Mouse (Mus musculus) stomach, embryonic 14.5 days (tissue): ENCODE data around the gene Glyctk. TPM values are rescaled to one million over a fixed set of nuclear protein-coding genes. Genes with fewer than 3 reads are reported as not detected.

ENCODE experiments used
- ATAC-seq: fragments of 200-750 bp; cut with Nextera tagmentation; 2 replicates; pipeline ENCODE4 v1.8.0; 2017; ENCODE audit warnings: low read depth, moderate TSS enrichment; ENCODE audit not compliant: insufficient number of reproducible peaks, insufficient read depth, low FRiP score
- H3K27ac ChIP-seq: fragments of 300-500 bp; sonication (generic); 2 replicates; pipeline ENCODE4 v1.5.1; 2014; ENCODE audit warnings: mild to moderate bottlenecking, low read length, moderate library complexity, mixed read lengths
- H3K27me3 ChIP-seq: fragments of 300-500 bp; sonication (generic); 2 replicates; pipeline ENCODE4 v1.6.1; 2014; ENCODE audit warnings: low read length, control low read depth, mixed read lengths; ENCODE audit not compliant: control insufficient read depth, insufficient read depth
- H3K36me3 ChIP-seq: fragments of 300-500 bp; sonication (generic); 2 replicates; pipeline ENCODE4 v1.6.1; 2014; ENCODE audit warnings: mild to moderate bottlenecking, control low read depth, low read length, moderate library complexity, mixed read lengths; ENCODE audit not compliant: control insufficient read depth, insufficient read depth
- H3K4me1 ChIP-seq: fragments of 300-500 bp; sonication (generic); 2 replicates; pipeline ENCODE4 v1.6.1; 2014; ENCODE audit warnings: low read length, control low read depth, mixed read lengths; ENCODE audit not compliant: control insufficient read depth, insufficient read depth
- H3K4me2 ChIP-seq: fragments of 300-500 bp; sonication (generic); replicated peaks from 2 replicates; pipeline ENCODE4 v1.6.1; 2014; ENCODE audit warnings: low read depth, low read length, control low read depth
- H3K4me3 ChIP-seq: fragments of 300-500 bp; sonication (generic); 2 replicates; pipeline ENCODE4 v1.5.1; 2014; ENCODE audit warnings: low read depth, low read length, control low read depth
- H3K9ac ChIP-seq: fragments of 300-500 bp; sonication (generic); replicated peaks from 2 replicates; pipeline ENCODE4 v1.6.1; 2014; ENCODE audit warnings: low read depth, mild to moderate bottlenecking, control low read depth, low read length, moderate library complexity, mixed read lengths
- H3K9me3 ChIP-seq: fragments of 300-500 bp; sonication (generic); 2 replicates; pipeline ENCODE4 v1.6.1; 2016; ENCODE audit warnings: low read depth, low read length, control low read depth; ENCODE audit not compliant: control insufficient read depth
- WGBS: fragments of 180-500 bp; shearing (Covaris S2); extraction: QIAGEN DNeasy Blood & Tissue Kit; methylation state at CpG from one replicate; pipeline ENCODE4 v1.1.7; 2014; 5-methylcytosine and 5-hydroxymethylcytosine counted together
- polyA plus RNA-seq: library from polyadenylated mRNA; unstranded; fragments of >200 nt; fragmentation: Nextera tagmentation; extraction: Ambion mirVana; gene quantifications from 2 replicates; pipeline ENCODE4 v1.2.1, GENCODE M21; 2014

Glyctk gene
- polyA plus RNA-seq, 1 experiment from 2014 or later = 1.2 TPM

GRCm38 (mm10) chr9:106159784-106160301, 1.9 kb upstream of the Glyctk start:
- no peaks in the 10 kb centered on the region for H3K9me3 ChIP-seq
- peak; percentile 82 for ATAC-seq
- no peaks in the 10 kb centered on the region for H3K4me1 ChIP-seq
- WGBS = 3% methylated on average over 24 of the region's 24 CpGs
- H3K9ac ChIP-seq = peak overlapping the region; percentile 31
- H3K36me3 ChIP-seq = no peaks in the 10 kb centered on the region
- H3K27ac ChIP-seq = peak overlapping the region; percentile 93
- H3K4me3 ChIP-seq = peak overlapping the region; percentile 47
- peak overlapping the region; percentile 56 for H3K4me2 ChIP-seq
- no peaks in the 10 kb centered on the region for H3K27me3 ChIP-seq

GRCm38 (mm10) chr9:106159237-106159636, 1.3 kb upstream of the Glyctk start:
- Histone ChIP-seq H3K9me3 (no peaks in the 10 kb centered on the region), H3K36me3 (no peaks in the 10 kb centered on the region), H3K27ac (no peak overlapping the region), H3K27me3 (no peaks in the 10 kb centered on the region), H3K4me2 (peak overlapping the region; percentile 56), H3K4me3 (peak overlapping the region; percentile 47; the same call in 1 of the 2 replicates), H3K9ac (no peak overlapping the region), H3K4me1 (no peaks in the 10 kb centered on the region)
- 84% methylated on average over 9 of the region's 9 CpGs for WGBS
- no peak for ATAC-seq

- 80% methylated on average over 10 of the region's 10 CpGs for WGBS
- no peaks in the 10 kb centered on the region for H3K36me3 ChIP-seq
- no peak overlapping the region for H3K4me3 ChIP-seq
- no peaks in the 10 kb centered on the region for H3K27me3 ChIP-seq
- H3K4me1 ChIP-seq = no peaks in the 10 kb centered on the region
- no peak overlapping the region for H3K4me2 ChIP-seq
- ATAC-seq = no peak
- H3K9me3 ChIP-seq = no peaks in the 10 kb centered on the region
- no peak overlapping the region for H3K27ac ChIP-seq
- no peak overlapping the region for H3K9ac ChIP-seq
Observed at GRCm38 (mm10) chr9:106157623-106157925, 364 bp downstream of the Glyctk start.

- Histone ChIP-seq H3K27me3 (no peaks in the 10 kb centered on the region), H3K4me1 (no peaks in the 10 kb centered on the region), H3K9me3 (no peaks in the 10 kb centered on the region), H3K4me3 (no peak overlapping the region), H3K36me3 (no peaks in the 10 kb centered on the region), H3K27ac (no peak overlapping the region), H3K4me2 (no peak overlapping the region), H3K9ac (no peak overlapping the region)
- no peak for ATAC-seq
- 77% methylated on average over 21 of the region's 21 CpGs for WGBS
Observed at GRCm38 (mm10) chr9:106156921-106157622, 866 bp downstream of the Glyctk start.

GRCm38 (mm10) chr9:106156419-106156818, 1.5 kb downstream of the Glyctk start:
- Histone ChIP-seq H3K4me1 (no peaks in the 10 kb centered on the region), H3K27ac (no peak overlapping the region), H3K9me3 (no peaks in the 10 kb centered on the region), H3K4me3 (no peak overlapping the region), H3K9ac (no peak overlapping the region), H3K27me3 (no peaks in the 10 kb centered on the region), H3K4me2 (no peak overlapping the region), H3K36me3 (no peaks in the 10 kb centered on the region)
- 36% methylated on average over 5 of the region's 5 CpGs for WGBS
- ATAC-seq = no peak; the same call in 1 of the 2 replicates

GRCm38 (mm10) chr9:106154106-106154505, 3.8 kb downstream of the Glyctk start:
- H3K4me2 ChIP-seq = no peak overlapping the region
- WGBS = 86% methylated on average over 9 of the region's 9 CpGs
- no peak overlapping the region for H3K4me3 ChIP-seq
- H3K4me1 ChIP-seq = no peaks in the 10 kb centered on the region
- no peaks in the 10 kb centered on the region for H3K36me3 ChIP-seq
- H3K27ac ChIP-seq = no peak overlapping the region
- ATAC-seq = no peak
- H3K9me3 ChIP-seq = no peaks in the 10 kb centered on the region
- H3K9ac ChIP-seq = no peak overlapping the region
- no peaks in the 10 kb centered on the region for H3K27me3 ChIP-seq

GRCm38 (mm10) chr9:106149399-106149754, 8.6 kb downstream of the Glyctk start:
- 23% methylated on average over 10 of the region's 10 CpGs for WGBS
- H3K36me3 ChIP-seq = no peaks in the 10 kb centered on the region
- peak overlapping the region; percentile 37 for H3K4me3 ChIP-seq
- H3K4me1 ChIP-seq = peaks cover 11% of the 10 kb centered on the region; the same call in 1 of the 2 replicates
- no peaks in the 10 kb centered on the region for H3K9me3 ChIP-seq
- no peaks in the 10 kb centered on the region for H3K27me3 ChIP-seq
- H3K9ac ChIP-seq = 0 out of 2 replicates have a peak overlapping the region, but pooled peaks have one; percentile 25
- ATAC-seq = no peak
- H3K27ac ChIP-seq = no peak overlapping the region
- peak overlapping the region; percentile 73 for H3K4me2 ChIP-seq

GRCm38 (mm10) chr9:106148541-106149398, 9.2 kb downstream of the Glyctk start:
- no peaks in the 10 kb centered on the region for H3K36me3 ChIP-seq
- peak overlapping the region; percentile 73 for H3K4me2 ChIP-seq
- no peaks in the 10 kb centered on the region for H3K9me3 ChIP-seq
- H3K27ac ChIP-seq = no peak overlapping the region
- H3K4me3 ChIP-seq = peak overlapping the region; percentile 37
- peaks cover 11% of the 10 kb centered on the region; the same call in 1 of the 2 replicates for H3K4me1 ChIP-seq
- WGBS = 2% methylated on average over 36 of the region's 36 CpGs
- peak; percentile 68; the same call in 1 of the 2 replicates for ATAC-seq
- H3K27me3 ChIP-seq = no peaks in the 10 kb centered on the region
- peak overlapping the region; percentile 25; the same call in 1 of the 2 replicates for H3K9ac ChIP-seq
